Mouse (Mus musculus) hematopoietic stem cell, adult 5-6 weeks (primary cell): ENCODE data around the gene Nrg4. TPM values are rescaled to one million over a fixed set of nuclear protein-coding genes. Genes with fewer than 3 reads are reported as not detected.

Source experiments
- ATAC-seq, 2 experiments: fragments of 125-278 bp in 1 of 2; replicated peaks in 1 of 2; 2 replicates each; pipeline ENCODE4 v1.8.0; 2016 to 2017; ENCODE audit warnings: inconsistent platforms in 2 of 2, mild to moderate bottlenecking in 2 of 2, moderate number of reproducible peaks in 2 of 2, low read depth in 1 of 2, moderate TSS enrichment in 1 of 2; ENCODE audit not compliant: low FRiP score in 2 of 2, poor library complexity in 2 of 2, severe bottlenecking in 2 of 2, insufficient read depth in 1 of 2, low TSS enrichment in 1 of 2
- total RNA-seq: library from RNA; stranded (forward); fragments of 172-1452, 232-1000 nt; gene quantifications from 2 replicates; pipeline ENCODE4 v1.2.3, GENCODE M21; 2017

The Nrg4 gene
- total RNA-seq, 1 experiment from 2014 or later = 6.4 TPM

DNA sequence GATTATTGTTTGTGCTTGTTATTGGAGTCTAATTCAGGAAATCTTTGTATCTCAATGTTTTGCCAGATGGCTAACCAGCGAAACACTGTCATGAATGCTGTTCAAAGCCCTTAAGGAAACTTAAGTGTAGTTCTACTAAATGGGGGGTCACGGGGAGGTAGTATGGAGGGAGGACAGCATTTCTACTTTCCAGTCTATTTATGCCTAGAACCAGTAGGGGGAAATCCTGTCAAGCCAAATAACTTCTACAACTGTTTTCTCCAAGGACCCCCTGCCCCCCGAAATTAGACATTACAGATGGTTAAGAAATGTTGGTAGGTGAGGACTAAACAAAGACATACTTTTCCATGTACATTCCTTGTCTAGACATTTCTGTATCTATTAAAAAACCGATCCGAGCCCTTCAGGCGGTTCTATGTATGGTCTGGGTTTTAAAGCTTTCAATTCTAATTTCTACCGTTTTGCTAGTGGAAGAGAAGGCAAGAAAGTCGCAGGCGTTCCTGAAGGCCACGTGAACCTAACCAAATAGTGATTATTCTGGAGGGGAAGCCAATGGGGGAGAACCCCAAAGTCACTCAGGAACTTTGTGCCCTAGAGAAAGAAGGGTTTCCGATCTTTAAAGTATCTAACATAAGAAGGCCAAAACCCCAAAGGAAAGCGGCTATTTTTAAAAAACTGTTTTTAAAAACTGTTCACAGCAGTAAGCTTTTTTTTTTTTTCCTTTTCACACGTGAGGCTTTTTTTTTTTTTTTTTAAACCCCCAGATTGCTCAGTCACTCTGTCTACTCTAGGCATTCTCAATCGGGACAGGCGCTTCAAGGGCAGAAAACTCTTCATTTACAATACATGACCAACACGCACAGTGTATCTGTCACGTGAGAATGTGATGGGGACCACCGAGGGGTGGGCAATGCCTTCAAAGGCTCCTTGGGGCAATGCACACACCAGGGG, 805 bp downstream of the Nrg4 start:
- ATAC-seq = peak in 1 of 2 experiments; percentile 14; a peak in 1 of 4 replicates

DNA sequence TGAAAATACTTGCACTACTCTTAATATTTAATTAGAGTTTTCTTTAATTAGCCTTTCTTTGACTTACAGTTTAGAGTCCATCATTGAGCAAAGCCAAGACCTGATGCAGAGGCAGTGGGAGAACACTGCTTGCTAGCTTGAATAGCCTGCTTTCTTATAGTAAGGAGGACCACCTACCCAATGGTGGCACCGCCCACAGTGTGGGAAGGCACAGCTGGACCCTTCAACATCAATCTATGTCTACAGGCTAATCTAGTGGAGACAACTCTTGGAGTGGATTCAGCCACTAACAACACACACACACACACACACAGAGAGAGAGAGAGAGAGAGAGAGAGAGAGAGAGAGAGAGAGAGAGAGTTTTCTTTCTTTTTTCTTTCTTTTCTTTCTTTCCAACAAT, 1.6 kb downstream of the Nrg4 start:
- no peak for ATAC-seq

DNA sequence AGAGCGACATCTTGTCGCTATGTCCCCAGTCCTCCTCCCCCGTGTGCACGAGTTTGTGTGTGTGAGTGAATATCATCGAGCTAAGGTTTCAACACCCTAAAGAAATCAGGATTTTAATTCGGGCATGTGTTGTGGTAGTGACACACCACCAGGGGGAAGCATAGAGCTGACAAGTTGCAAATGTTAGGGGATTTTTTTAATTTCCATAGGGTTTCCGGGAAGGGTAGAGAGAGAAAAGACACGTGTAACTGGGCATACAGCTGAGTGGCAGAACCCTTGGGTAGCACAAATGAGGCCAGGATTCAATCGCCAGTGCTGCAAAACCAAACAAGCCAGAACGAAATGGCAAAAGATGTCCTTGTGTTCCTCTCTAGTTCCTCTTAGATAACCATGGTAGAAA, 2.1 kb downstream of the Nrg4 start:
- ATAC-seq = no peak

DNA sequence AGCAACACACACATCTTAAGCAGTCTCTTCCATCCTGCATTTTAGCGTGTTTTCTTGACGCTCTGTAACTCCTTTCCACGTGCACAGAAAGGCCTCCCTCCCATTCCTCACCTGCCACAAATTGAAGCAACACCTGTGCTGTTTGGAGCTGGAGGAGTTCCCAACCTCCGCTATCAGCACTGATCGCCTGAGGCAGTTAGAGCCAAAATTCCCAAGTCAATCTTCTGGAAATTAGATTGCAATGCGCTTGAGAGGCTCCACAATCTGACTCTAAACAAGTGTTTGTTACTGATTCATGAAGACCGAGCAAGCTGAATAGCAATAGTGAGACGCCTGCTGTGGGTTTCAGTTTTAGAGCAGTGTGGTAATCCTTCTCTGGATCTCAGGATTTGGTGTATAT, 2.6 kb downstream of the Nrg4 start:
- ATAC-seq = no peak

DNA sequence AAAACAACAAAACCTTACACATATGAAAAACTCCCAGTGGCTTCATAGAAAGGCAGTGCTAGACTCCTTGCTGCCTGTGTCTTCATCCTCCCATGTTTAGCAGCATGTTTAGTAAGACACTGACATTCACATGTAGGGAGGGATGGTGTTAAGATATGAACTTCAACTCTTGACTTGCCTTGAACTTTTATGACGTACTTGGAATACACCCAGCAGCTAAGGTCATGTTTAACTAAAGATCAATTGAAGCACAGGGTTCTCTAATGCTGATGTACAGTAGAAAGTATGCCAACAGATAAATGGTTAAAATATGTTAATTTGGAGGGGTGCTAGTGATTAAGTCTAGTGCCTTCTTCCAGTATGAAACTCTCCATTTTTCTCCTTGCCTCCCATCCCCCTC, 4.0 kb downstream of the Nrg4 start:
- ATAC-seq = no peak

DNA sequence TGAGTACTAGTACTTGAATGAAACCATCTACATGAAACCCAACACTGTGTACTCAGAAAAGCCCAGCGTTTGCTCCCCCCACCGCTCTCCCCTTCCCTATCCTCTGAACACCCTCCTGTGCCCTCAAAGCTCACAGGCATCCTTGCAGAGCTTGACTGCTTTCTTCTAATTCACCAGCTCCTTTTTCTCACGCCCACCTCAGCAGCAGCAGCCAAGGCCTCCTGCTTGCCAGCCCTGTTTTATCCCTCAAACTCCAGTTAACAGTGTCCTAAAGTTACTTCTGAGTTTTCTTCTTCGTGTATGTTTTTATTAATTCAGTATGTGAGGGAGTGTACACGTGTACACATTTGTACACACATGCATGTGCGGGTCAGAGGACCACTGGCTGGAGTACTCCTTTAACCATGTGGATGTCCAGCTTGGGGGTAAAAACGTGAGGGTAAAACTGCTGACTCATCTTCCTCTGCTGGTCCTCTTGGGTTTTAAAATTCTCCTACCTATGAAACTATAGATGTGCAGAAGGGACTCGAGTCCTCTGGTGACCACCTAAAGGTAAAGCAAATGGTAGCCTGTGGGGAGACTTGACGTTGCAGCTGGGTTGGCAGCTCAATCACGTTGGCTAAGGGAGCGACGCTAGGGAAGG, 12.9 kb downstream of the Nrg4 start:
- no peak for ATAC-seq

DNA sequence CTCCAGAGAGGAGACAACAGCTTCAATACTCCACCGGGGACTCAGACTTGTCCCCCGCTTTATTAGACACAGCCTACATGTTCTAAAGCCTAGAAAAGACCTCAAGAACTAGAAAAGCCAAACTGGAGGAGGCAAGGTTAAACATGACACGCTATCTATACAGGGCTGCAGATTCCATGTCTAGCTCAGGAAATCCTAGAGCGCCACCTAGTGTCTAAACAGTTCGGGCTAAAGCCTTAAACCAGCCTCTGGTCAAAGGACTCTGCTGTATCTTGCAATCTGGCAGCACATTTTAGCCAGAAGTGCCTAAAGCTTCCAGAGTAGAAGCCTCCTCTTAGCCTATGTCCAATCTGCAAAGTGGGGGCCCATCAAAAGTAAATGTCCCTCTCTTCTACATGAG, 15.1 kb downstream of the Nrg4 start:
- ATAC-seq = peak; percentile 63 to 70

DNA sequence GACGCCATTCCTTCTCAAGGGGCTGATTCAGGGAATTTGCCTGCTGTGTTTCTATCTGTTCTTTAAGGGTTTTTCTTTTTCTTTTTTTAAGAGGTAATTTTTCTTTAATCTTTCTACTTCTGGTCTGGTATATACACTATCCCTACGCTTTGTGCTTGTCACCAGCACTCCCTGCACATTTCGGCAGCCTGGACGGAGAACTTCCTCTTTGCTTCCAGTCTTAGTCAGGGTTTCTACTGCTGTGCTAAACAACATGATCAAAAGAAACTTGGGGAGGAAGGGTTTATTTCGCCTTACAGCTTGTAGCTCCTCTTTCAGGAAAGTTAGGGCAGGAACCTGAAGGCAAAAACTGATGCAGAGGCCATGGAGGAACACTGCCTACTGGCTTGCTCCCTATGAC, 18.2 kb downstream of the Nrg4 start:
- ATAC-seq = 0 out of 4 replicates have a peak, but pooled peaks of 1 of the 2 experiments have one; percentile 33

DNA sequence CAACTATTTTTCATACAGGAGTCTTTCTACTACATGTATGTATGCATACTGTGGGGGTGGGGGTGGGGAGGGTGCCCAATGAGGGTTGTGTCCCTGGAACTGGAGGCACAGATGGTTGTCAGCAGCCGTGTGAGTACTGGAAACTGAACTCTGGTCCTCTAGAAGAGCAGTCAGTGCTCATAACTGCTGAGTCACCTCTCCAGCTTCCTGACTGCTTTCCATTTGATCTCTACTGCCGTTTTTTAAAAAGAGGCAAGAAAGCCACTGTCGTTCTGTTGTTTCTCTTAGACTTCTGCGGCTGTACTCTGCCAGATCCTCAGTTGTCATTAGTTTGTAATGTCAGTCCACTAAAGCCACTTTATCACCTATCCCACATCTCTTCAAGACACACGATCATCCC, 19.1 kb downstream of the Nrg4 start:
- peak in 1 of 2 experiments; percentile 59; a peak in 1 of 4 replicates for ATAC-seq

DNA sequence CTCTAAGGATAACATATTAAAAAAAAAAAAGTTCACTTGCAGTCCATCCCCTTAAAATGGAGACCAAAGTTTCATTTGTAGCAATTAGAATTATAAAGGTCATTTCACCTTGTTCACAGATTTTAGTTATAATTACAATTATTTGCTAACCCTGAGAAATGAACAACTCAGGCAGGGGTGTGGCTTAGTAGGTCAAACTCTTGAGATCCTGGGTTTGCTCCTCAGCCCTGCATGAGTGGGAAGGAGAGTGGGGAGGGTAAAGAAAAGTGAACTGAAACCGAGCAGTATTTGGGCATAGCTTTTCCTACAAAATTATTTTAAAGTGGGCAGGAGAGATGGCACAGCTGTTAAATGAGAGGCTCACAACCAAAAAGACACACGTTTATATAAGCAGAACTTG, 19.6 kb downstream of the Nrg4 start:
- no peak for ATAC-seq

DNA sequence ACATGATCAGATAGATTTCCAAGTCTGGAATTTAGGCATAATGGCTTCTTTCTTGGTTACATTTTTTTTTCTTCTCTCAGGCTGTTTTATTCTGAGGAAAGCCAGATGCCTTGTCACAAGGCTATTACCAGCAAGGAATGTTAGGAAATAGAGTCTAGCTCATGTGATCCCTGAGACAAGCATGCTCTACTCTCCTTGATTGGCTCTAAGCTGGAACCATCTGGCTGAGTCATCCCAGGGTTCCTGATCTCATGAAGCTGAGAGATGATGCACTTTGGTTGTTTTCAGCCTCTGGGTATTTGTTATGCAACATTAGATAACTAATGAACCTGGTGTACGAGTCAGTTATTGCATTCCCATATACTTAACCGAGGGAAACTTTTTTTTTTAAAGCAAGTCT, 30.4 kb downstream of the Nrg4 start:
- peak in 1 of 2 experiments; percentile 36; a peak in 1 of 4 replicates for ATAC-seq

DNA sequence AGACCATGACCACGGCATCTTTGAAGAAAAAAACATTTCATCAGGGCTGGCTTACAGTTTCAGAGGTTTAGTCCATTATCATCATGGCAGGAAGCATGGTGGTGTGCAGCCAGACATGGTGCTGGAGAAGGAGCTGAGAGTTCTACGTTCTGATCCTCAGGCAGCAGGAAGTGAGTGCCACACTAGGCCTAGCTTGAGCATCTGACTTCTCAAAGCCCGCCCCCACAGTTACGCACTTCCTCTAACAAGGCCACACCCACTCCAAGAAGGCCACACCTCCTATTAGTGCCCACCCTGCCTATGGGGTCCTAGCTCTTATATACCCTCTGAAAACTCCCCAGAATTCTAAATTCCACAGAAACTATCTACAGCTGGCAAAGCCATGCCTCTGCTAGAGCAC, 34.7 kb downstream of the Nrg4 start:
- ATAC-seq = no peak

DNA sequence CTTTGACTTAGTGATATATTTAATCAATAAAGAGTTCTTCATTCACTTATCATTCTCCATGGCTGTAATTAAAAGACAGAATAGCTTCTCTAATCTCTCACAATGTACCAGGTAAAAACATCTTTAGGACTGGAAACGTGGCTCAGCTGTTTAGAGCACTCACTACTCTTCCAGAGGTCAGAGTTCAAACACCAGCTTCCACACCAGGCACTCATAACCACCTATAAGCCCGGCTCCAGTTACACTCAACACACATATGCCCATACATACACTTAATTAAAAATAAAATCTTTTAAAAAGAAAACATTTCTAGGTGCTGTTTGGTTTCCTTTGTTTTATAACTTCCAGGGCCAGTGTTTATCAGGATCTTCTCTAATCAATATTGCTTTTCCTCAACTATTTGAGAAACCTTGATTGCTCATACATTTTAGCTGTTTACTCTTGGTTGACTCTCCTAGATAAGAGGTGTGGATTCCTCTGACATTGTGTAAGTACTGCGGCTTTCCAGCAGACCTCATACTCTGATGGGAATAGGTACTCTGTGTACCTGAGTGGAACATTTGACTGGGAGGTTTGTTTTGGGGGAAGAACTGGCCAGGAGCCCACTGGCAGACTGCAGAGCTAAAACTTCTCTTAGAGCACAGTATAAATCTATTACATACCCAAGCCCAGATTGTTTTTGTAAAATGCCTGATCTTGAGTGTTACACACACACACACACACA, 37.0 kb downstream of the Nrg4 start:
- no peak for ATAC-seq

DNA sequence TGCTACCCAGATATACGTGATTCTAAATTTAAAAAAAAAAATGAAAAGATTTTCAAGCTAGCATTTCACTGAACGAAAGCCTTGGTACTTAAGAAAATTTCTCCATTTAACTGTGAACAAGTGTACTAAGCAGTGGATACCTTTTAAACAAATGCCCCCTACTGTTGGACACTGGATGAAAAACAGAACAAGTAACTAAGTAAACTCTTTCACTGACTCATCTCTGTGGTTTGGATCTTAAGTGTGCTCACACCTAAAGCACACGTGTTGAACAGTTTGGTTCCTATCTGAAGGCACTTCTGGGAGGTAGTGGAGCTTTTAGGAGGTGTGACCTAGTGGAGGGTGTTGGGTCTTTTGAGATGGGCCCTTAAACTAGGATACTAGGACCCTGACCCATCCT, 41.4 kb downstream of the Nrg4 start:
- ATAC-seq = peak in 1 of 2 experiments; percentile 37; a peak in 1 of 4 replicates

DNA sequence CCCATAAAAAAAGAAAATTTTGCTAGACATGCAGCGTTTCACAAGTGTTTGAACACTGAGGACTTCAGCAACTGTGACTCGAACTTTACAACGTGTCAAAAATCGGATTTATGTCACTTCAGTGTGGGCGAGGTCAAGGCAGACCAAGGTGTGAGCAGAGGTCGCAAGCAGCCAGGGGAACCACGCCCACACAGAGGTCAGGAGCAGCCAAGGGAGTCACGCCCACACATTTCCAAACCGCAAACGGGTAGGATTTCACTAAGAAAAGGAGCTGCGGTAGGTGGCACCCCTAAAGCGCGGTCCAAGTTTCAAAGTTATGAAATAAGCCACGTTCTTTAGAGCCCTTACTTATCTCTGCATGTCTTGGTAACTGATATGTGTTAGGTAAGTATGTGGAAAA, 43.1 kb downstream of the Nrg4 start:
- peak; percentile 79 to 97 for ATAC-seq

DNA sequence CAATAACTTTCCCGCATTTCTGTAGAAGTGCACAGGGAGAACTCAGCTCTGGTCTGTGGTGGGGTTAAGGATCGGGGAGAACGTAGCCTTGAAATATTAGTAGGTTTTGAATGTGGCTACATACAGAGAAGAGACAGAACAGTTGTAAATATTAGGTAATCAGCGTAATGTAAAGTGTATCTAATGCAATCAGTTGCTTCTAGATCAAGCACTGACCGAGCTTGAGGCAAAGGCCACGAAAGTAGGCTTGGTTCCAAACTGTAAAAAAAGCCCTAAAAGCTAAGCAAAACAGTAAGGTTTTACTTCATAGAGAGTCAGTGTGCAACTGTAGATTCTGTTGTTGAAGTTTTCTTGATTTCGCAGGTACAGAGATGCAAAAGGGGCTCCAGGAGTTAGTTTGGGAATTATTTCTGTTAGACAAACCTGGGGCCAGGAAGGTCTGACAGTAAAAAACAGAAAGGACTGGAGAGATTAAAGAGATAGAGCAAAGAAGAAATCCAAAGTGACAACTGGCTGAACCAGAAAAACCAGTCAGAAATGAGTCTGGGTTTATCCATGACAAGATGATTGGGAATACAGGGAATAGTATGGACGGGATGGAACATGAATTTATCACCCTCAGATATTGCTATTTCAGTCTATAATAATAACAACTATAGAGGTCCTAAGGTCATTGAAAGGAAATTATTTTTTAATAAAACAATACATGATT, 47.4 kb downstream of the Nrg4 start:
- no peak for ATAC-seq

DNA sequence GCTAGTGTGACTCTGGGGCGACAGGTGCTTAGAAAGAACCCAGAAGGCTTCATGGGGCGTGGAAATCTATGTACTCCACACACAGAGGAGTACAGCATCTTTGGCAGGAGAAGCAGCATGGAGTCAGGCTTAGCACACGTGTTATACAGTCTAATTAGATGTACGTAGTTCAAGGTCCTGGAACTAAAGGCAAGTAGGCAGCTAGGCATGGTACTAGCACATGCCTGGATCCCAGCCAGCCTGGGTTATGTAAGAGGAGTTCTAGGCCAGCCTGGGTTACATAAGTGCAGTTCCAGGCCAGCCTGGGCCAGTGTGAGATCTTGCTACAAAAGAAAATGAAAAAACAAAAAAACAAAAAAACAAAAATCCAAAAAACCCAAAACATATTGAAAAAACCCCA, 49.1 kb downstream of the Nrg4 start:
- ATAC-seq = no peak
